Mouse (Mus musculus) urinary bladder, postnatal 25 days (tissue): ENCODE data around the gene Sprtn.
A peak's percentile ranks its signal among the peaks of the same experiment; 100 is the strongest.

ENCODE experiments used
- DNase-seq: peaks from one replicate; pipeline ENCODE4 v3.0.0; 2022; ENCODE audit warnings: low spot score

Gene Sprtn

DNA sequence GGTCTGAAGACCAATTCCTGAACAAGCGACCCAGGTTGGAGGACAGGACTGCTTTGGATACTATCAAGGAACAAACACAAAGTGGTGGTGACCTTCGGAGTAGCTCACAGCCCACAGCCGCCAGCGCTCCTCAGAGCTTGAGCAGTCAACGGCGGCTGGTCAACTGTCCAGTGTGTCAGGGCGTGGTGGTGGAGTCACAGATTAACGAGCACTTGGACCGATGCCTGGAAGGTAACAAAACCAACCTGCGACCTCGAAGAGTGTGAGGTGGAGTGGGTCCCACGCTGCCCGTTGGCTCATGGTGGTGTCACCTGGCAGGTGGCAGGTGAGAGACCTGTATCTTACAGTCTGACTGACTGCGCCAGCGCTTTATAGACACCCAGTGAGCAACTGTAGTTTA is 5.5 kb downstream of the Sprtn start:
- no peak for DNase-seq

DNA sequence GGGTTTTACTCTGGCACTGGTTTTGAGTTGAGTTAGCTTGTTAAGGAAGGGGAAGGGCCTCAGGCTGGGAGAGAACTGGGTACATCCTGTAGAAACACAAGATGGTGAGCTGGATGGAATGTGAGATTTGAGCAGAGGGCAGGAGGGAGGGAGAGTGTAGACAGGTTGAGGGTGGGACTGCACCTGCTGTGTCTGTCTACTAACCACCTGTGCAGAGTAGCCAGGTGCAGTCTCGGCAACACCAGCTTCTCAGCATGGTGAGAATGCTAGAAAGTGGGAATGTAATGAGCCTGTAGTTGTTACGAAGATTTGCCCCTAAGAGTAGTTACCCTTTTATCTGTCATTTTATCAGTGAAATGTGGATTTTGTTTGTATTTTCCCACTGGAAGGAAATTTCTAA is 7.8 kb downstream of the Sprtn start:
- DNase-seq: no peak

GRCm38 (mm10) chr8:124909936-124910335 is 12.2 kb downstream of the Sprtn start:
- DNase-seq: no peak

- no peak for DNase-seq
These were observed 12.7 kb downstream of the Sprtn start for GRCm38 (mm10) chr8:124910349-124910748.

- no peak for DNase-seq
These were observed 14.5 kb downstream of the Sprtn start for GRCm38 (mm10) chr8:124911938-124912872.

DNA sequence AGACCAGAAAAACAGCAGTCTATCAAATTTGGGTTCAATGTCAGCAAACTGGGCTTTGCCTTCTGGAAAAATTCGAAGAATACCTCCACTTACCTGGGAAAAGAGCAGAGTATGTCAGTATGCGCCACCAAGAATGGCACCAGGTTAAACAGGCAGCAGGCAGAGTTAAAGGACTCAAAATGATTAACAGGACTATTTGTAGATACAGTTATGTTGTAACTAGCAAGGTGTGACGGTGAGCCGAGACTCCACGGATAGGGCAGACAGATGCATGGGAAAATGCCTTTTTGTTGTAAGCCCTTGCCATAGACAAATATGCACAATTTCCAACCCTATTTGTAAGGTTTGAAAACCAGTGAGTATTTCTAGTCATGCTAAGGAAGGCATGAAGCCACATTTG is 16.4 kb downstream of the Sprtn start:
- no peak for DNase-seq

DNA sequence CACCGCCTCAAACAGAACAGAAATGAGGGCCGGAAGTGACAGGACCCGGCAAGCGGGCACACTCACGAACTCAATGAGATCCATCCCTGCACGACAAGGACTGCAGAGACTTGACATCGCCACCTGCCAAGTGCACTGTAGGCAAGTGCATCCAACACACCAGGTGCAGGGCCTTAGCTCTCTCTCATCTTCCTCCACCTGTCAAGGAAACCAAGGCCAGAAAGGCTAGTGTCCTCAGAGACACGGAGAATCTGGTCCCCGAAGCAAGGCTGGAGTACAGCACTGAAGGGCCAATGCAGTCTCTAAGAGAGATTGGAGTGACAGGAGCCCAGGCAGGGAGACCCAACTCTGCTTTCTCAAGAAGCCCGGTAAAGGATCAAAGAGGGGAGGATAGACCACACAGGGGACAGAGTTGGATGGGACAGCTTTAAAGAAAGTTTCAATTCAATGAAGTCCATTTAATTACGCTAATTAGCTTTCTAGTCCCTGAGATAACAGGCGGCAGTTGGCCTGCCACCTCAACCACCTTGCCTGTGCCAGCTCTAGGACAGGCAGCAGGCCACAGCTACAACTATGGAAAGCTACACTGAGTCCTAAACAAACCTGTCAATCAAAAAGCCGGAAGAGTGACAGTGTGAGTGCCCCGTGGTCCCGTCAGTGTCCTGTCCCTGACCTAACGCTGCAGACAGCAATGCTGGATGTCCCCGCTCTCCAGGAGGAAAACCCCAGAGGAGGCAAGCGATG is 20.2 kb downstream of the Sprtn start:
- DNase-seq: no peak

DNA sequence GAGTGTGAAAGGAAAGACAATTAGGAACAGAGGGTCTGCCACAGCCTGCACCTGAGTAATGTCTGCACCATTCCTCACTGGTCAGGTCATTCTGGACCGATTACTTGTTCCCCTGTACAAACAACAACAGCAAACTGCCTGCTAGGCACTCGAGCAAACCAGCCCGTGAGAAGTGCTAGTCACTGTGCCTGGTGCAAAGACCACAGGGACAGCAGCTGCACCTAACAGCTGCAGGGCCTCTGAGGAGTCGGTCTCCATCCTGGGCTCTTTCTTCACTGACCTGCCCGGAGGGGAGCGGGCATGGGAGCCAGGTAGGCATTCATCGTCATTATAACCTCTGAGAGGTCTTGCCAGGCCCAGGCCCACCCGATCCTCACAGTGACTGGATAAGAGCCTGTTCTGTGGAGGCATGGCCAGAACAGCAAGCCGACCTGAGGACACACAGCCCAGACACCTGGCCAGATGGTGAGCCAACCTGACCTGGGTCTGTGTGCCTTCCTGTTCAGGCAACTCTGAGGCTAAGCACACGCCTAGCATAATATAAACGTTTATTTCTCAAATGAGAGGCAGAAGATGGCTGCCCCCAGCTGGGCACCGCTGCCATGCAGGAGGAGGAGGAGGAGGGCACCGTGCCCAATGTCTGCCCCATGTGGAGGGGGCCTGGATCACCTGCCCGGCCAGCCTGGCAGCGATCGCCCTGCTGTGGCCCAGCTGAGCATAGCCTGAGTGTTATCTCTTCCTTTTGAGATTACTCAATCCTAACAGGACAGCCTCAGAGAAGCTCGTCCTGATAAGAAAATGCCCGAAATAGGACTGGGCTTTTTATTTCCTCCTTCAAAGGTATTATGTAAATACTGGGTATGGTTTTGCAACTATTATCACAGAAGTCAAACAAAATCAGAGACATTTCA is 23.9 kb downstream of the Sprtn start:
- DNase-seq: no peak

- no peak for DNase-seq
These were observed 24.9 kb downstream of the Sprtn start for GRCm38 (mm10) chr8:124922490-124923089.

DNA sequence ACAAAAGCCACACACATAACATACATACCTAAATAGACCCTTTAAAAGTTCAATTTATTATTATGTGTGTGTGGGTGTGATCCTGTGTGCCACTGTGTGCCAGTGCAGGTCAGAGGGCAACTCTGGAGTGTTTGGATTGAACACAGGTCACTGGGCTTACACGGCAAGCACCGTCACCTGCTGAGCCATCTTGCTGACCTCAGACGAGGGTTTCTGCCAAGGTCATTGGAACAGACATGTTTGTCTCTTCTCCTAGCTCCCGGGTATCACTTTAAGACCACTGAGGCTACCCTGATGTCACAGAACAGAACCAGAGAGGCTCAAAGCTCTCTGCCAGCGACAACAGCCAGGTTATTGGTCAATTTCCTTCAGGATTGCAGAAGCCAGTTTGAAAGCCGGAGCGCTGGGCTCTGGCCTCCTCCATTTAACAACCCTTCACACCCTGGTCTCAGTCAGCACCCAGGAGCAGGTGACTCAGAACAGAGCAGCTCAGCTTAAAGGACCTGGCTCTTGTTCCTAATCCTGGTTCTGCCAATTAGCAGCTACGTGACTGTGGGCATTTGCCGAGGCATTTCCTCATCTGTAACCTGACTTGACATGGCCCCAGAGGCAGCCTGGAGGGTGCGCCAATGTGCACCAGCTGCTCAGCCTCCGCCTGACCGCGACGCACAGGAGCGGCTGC is 26.4 kb downstream of the Sprtn start:
- DNase-seq: no peak

DNA sequence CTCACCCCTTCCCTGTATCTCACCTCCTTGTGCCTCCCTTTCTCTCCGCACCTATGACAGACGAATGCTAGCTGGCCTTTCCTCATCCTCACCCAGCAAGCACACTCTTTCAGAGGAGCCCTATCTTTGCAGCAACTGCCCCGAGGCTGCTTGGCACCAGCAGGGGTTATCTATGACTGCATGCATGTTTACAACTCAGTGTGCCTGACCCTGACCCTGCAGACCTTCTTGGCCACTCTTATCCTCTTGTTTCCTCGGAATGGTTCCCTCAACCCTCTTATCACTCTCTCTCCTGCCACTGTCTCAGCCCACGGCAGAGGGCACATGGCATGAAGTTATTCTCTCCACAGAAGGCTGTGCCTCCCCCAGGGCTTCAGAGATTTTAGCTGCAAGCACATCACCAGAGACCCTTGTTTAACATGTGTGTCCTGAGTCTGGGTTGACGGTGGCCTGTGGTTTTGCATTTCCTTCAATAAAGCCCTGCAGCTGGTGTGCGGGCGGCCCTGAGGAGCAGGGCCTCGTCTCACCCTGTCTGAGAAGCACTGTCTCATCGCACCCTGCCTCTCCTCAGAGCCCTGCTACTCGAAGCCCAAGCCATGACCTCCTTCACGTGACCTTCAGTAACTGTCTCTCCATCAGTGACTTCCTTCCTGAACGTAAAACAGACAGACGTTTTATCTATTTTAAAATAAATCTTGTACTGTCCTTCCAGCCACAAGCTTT is 28.0 kb downstream of the Sprtn start:
- no peak for DNase-seq

- peak; percentile 52 for DNase-seq
These were observed 28.7 kb downstream of the Sprtn start for GRCm38 (mm10) chr8:124926351-124926771.

- DNase-seq: no peak
These were observed 31.3 kb downstream of the Sprtn start for GRCm38 (mm10) chr8:124929006-124929405.

DNA sequence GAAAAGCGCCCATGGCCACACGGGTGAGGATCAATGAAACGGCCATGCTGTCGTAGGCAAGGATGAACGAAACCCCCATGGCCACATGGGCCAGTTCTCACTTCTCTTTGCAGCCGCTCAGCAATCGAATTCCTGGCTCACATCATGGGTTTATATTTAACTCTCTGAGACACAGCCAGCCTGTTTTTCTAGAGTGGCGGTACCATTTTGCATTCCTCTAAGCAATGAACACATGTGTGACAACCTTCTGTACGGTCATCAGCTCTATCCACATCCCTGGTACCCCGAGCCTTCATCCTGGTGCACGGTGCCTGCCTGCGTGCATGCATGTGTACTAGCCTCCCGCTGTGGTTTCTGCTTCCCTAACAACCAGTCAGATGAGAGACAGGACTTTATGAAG is 32.4 kb downstream of the Sprtn start:
- no peak for DNase-seq

GRCm38 (mm10) chr8:124930649-124931048 is 33.0 kb downstream of the Sprtn start:
- DNase-seq: no peak

GRCm38 (mm10) chr8:124932435-124932834 is 34.7 kb downstream of the Sprtn start:
- no peak for DNase-seq

DNA sequence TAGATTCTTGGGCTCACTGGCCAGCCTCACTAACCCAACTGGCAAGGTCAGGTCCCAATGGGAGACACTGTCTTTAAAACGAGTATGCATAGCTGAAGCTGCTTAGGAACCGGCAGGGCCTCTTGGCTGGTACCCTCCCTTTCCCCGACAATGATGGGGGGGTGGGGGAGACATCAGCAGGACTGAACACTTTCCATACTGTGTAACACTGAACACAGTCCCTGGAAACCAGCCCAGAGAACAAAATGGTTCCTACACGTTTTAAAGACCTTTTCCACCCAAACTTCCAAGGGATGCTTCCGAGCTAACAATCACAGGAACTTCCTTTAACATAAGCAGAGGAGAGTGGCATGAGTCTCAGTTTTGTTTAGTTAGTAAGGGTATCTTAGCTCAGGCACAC is 37.4 kb downstream of the Sprtn start:
- DNase-seq: no peak

- no peak for DNase-seq
These were observed 39.0 kb downstream of the Sprtn start for GRCm38 (mm10) chr8:124936699-124937098.

DNA sequence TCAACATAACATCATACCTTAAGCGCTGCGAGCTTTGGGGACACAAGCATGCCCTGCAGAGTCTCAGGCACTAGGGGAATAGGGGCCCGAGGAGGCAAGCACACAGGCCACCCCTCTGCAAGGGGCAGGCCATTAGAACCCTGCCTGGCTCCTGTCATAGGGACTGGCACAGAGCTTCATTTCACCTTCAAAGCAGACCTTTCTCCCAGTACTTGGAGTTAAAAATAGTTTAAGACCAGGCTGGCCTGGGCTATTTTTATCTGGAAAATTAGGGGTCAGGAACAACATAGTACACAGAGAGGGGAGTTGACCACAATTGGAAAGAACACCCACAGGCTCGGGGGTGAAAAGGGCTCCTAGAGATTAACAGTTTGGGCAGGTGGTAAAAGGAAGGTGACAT is 39.6 kb downstream of the Sprtn start:
- DNase-seq: no peak

DNA sequence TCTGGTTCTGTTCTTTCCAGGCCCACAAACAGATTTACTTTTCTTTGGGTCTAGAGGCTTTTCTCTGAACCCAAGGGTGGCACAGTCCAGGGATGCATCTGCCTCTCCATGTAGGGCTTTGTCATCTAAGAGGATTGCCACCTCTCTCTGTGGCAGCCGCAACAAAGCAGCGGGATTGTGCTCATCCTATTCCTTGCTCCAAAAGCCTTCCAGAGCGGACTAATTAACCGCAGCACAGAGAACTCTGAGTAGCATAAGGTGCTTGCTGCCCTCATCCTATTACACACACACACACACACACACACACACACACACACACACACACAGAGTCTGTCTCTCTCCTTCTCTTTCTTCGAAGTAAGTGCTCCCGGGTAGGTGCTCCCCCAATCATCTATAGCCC is 46.1 kb downstream of the Sprtn start:
- no peak for DNase-seq
